Mouse (Mus musculus) neural tube, embryonic 15.5 days (tissue): ENCODE measurements at regions not wholly inside any gene's neighbourhood (a gene's known extent, or its start where the extent isn't known, plus 50 kb on each side); places are given as distances from the start of the nearest gene placed in this dataset.
"Not testable (repeated sequence)": the region's sequence is repeated elsewhere in the genome, so short reads cannot be mapped to it uniquely, and the experiment has no call there.

Source experiments
- ATAC-seq: fragments of 200-750 bp; cut with Nextera tagmentation; 2 replicates; pipeline ENCODE4 v1.8.0; 2017; ENCODE audit warnings: mild to moderate bottlenecking, moderate TSS enrichment, moderate library complexity; ENCODE audit not compliant: low FRiP score
- H3K27ac ChIP-seq: fragments of 300-500 bp; sonication (generic); replicated peaks from 2 replicates; pipeline ENCODE4 v1.5.1; 2015; ENCODE audit warnings: mild to moderate bottlenecking, inconsistent platforms
- H3K27me3 ChIP-seq: fragments of 300-500 bp; sonication (generic); replicated peaks from 2 replicates; pipeline ENCODE4 v1.6.1; 2015; ENCODE audit warnings: inconsistent platforms
- H3K36me3 ChIP-seq: fragments of 300-500 bp; sonication (generic); 2 replicates; pipeline ENCODE4 v1.6.1; 2015; ENCODE audit warnings: inconsistent platforms
- H3K4me1 ChIP-seq: fragments of 300-500 bp; sonication (generic); 2 replicates; pipeline ENCODE4 v1.6.1; 2015; ENCODE audit warnings: inconsistent platforms
- H3K4me2 ChIP-seq: fragments of 300-500 bp; sonication (generic); 2 replicates; pipeline ENCODE4 v1.6.1; 2015; ENCODE audit warnings: inconsistent platforms, mild to moderate bottlenecking, moderate library complexity
- H3K4me3 ChIP-seq: fragments of 300-500 bp; sonication (generic); replicated peaks from 2 replicates; pipeline ENCODE4 v1.5.1; 2015; ENCODE audit warnings: mild to moderate bottlenecking, inconsistent platforms
- H3K9ac ChIP-seq: fragments of 300-500 bp; sonication (generic); replicated peaks from 2 replicates; pipeline ENCODE4 v1.6.1; 2015; ENCODE audit warnings: mild to moderate bottlenecking, inconsistent platforms
- H3K9me3 ChIP-seq: fragments of 300-500 bp; sonication (generic); replicated peaks from 2 replicates; pipeline ENCODE4 v1.6.1; 2016; ENCODE audit warnings: inconsistent platforms
- WGBS: fragments of 180-500 bp; shearing (Covaris S2); methylation state at CpG from one replicate; pipeline ENCODE4 v1.1.7; 2015; ENCODE audit warnings: mixed read lengths; 5-methylcytosine and 5-hydroxymethylcytosine counted together

DNA sequence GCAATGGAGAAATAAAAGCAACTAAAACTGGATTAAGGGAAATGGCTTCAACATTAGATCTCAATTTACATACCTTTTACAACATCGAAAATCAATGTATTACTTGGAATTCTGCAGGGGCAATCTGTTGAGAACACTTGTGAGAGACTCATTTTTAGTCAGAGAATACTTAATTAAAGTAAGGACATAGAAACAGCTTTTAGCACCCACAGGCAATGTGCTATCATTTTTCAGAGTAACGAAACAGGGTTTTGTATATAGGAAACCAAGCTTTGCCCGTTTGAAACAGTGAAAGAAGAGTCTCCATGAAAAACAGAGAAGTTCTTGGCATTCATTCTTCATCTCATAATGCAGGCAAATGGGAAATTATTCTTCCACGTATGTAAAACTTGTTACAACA, 196.4 kb downstream of the Tdrd3 start:
- Histone ChIP-seq H3K4me1 (no peaks in the 10 kb centered on the region), H3K4me3 (no peak overlapping the region), H3K9ac (no peak overlapping the region), H3K4me2 (no peak overlapping the region), H3K27ac (no peak overlapping the region), H3K9me3 (no peaks in the 10 kb centered on the region), H3K27me3 (no peaks in the 10 kb centered on the region), H3K36me3 (no peaks in the 10 kb centered on the region)
- ATAC-seq, result no peak
- WGBS, result 85% methylated on average over 4 of the region's 4 CpGs

- Histone ChIP-seq H3K36me3 (no peaks in the 10 kb centered on the region), H3K4me2 (no peak overlapping the region), H3K4me1 (no peaks in the 10 kb centered on the region), H3K9me3 (no peaks in the 10 kb centered on the region), H3K4me3 (no peak overlapping the region), H3K27ac (no peak overlapping the region), H3K27me3 (no peaks in the 10 kb centered on the region), H3K9ac (no peak overlapping the region)
- WGBS, result 50% methylated on average over 5 of the region's 5 CpGs
- ATAC-seq, result peak; percentile 35; the same call in 1 of the 2 replicates
Measured at GRCm38 (mm10) chr14:87619368-87620035, 203.1 kb downstream of the Tdrd3 start.

- Histone ChIP-seq H3K9me3 (no peaks in the 10 kb centered on the region), H3K36me3 (no peaks in the 10 kb centered on the region), H3K4me2 (no peak overlapping the region), H3K27me3 (no peaks in the 10 kb centered on the region), H3K4me3 (no peak overlapping the region), H3K27ac (no peak overlapping the region), H3K4me1 (no peaks in the 10 kb centered on the region), H3K9ac (no peak overlapping the region)
- 63% methylated on average over 7 of the region's 7 CpGs for WGBS
- no peak for ATAC-seq
Measured at GRCm38 (mm10) chr14:87631078-87631813, 214.8 kb downstream of the Tdrd3 start.

DNA sequence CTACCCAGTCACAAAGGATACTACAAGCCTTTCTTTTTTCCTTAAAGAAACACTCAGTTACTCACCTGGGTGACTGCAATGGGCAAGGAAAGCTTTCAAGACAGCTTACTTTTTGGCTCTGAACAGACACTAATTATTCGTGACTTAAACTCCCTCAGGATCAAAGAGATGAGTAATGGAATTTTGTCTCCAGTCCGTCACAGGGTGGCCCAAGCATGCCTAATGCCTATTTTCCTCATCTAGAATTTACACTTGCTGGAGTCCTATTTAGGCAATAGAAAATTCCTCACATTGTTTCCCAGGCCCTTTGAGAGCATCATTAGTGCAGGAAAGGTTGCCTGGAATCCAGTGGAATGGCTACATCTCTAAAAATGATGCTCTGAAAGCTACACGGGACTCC, 218.2 kb downstream of the Tdrd3 start:
- Histone ChIP-seq H3K4me2 (no peak overlapping the region), H3K4me3 (no peak overlapping the region), H3K27me3 (no peaks in the 10 kb centered on the region), H3K27ac (no peak overlapping the region), H3K36me3 (no peaks in the 10 kb centered on the region), H3K4me1 (no peaks in the 10 kb centered on the region), H3K9me3 (no peaks in the 10 kb centered on the region), H3K9ac (no peak overlapping the region)
- 61% methylated on average over 3 of the region's 3 CpGs for WGBS
- no peak for ATAC-seq

- Histone ChIP-seq H3K27me3 (no peaks in the 10 kb centered on the region), H3K4me3 (no peak overlapping the region), H3K36me3 (no peaks in the 10 kb centered on the region), H3K4me1 (no peaks in the 10 kb centered on the region), H3K27ac (no peak overlapping the region), H3K4me2 (no peak overlapping the region), H3K9me3 (no peaks in the 10 kb centered on the region), H3K9ac (no peak overlapping the region)
- ATAC-seq, result no peak
- WGBS, result 90% methylated on average over 2 of the region's 2 CpGs
Measured at GRCm38 (mm10) chr14:87637131-87637530, 220.7 kb downstream of the Tdrd3 start.

GRCm38 (mm10) chr14:87667910-87668309, 251.5 kb downstream of the Tdrd3 start:
- Histone ChIP-seq H3K4me2 (no peak overlapping the region), H3K9ac (no peak overlapping the region), H3K9me3 (no peaks in the 10 kb centered on the region), H3K4me1 (no peaks in the 10 kb centered on the region), H3K36me3 (no peaks in the 10 kb centered on the region), H3K4me3 (no peak overlapping the region), H3K27ac (no peak overlapping the region), H3K27me3 (no peaks in the 10 kb centered on the region)
- 76% methylated on average over 2 of the region's 2 CpGs for WGBS
- no peak for ATAC-seq

GRCm38 (mm10) chr14:87669496-87669895, 253.1 kb downstream of the Tdrd3 start:
- H3K4me2 ChIP-seq, result no peak overlapping the region
- no peaks in the 10 kb centered on the region for H3K4me1 ChIP-seq
- no peaks in the 10 kb centered on the region for H3K27me3 ChIP-seq
- H3K9me3 ChIP-seq, result no peaks in the 10 kb centered on the region
- no peak overlapping the region for H3K27ac ChIP-seq
- no peak overlapping the region for H3K9ac ChIP-seq
- 95% methylated on average over 2 of the region's 2 CpGs for WGBS
- no peak overlapping the region for H3K4me3 ChIP-seq
- no peak for ATAC-seq
- no peaks in the 10 kb centered on the region for H3K36me3 ChIP-seq

DNA sequence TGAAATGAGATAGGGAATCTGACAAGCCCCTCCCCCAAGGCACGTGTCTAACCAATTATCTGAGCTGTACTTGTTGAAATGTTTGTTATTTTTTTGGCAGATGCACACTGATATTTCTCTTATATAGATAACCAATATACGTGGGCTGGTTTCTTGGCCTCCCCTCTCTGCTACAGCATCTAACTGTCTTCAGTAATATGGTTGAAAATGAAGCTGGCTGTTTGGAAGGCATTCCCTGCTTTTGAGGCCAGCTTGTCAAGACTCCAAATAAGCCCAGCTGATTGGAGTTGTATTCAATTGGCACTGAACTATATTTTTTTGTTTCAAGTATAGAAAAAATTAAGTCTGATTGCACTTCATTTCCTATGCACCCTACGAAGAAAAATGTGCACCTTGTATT, 264.3 kb downstream of the Tdrd3 start:
- no peaks in the 10 kb centered on the region for H3K9me3 ChIP-seq
- H3K9ac ChIP-seq, result no peak overlapping the region
- H3K36me3 ChIP-seq, result no peaks in the 10 kb centered on the region
- no peak overlapping the region for H3K27ac ChIP-seq
- ATAC-seq, result no peak
- H3K4me3 ChIP-seq, result no peak overlapping the region
- no peak overlapping the region for H3K4me2 ChIP-seq
- no peaks in the 10 kb centered on the region for H3K4me1 ChIP-seq
- 86% methylated on average over 3 of the region's 3 CpGs for WGBS
- no peaks in the 10 kb centered on the region for H3K27me3 ChIP-seq

DNA sequence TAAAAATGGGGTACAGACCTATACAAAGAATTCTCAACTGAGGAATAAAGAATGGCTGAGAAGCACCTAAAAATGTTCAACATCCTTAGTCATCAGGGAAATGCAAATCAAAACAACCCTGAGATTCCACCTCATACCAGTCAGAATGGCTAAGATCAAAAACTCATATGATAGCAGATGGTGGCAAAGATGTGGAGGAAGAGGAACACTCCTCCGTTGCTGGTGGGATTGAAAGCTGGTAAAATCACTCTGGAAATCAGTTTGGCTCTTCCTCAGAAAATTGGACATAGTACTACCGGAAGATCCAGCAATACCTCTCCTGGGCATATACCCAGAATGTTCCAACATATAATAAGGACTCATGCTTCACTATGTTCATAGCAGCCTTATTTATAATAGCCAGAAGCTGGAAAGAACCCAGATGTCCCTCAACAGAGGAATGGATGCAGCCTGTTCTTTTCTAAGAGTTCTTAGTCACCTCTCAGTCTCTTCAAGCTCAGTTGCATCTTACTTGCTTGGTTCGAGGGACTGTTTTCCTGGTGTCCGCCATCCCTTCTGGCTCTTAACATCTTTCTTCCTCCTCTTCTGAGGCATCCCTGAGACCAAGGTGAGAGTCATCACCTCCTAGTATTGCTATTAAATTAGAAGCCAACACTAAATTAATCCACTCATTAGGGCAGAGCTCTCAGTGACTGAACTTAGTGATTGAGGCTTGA, 266.8 kb downstream of the Tdrd3 start:
- ATAC-seq, H3K4me2 ChIP-seq, H3K9ac ChIP-seq, H3K9me3 ChIP-seq, H3K27ac ChIP-seq, H3K36me3 ChIP-seq, H3K4me1 ChIP-seq, H3K4me3 ChIP-seq, H3K27me3 ChIP-seq: not testable (repeated sequence)
- 87% methylated on average over 4 of the region's 4 CpGs for WGBS

DNA sequence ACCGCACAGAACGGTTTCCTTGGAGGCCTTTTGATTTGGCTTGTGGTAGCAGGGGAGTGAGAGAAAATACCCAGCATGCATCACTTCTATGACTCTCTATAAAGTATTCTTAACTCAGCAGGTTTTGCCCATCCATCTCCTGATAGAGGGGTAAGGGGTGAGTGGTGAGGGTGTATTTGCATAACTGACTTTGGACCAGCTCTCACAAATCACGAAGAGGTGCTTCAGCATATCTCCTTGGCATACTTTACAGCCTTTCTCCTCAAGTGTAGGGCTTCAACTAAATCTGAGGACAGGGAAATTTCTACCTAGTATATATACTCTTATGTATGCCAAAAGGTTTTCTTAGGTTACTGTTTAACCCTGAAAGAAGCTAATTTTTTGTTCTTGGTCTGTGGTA, 273.4 kb downstream of the Tdrd3 start:
- Histone ChIP-seq H3K27ac (no peak overlapping the region), H3K4me1 (no peaks in the 10 kb centered on the region), H3K4me3 (no peak overlapping the region), H3K9me3 (no peaks in the 10 kb centered on the region), H3K4me2 (no peak overlapping the region), H3K36me3 (no peaks in the 10 kb centered on the region), H3K27me3 (no peaks in the 10 kb centered on the region), H3K9ac (no peak overlapping the region)
- ATAC-seq, result no peak
- WGBS, result 88% methylated on average over 3 of the region's 3 CpGs

DNA sequence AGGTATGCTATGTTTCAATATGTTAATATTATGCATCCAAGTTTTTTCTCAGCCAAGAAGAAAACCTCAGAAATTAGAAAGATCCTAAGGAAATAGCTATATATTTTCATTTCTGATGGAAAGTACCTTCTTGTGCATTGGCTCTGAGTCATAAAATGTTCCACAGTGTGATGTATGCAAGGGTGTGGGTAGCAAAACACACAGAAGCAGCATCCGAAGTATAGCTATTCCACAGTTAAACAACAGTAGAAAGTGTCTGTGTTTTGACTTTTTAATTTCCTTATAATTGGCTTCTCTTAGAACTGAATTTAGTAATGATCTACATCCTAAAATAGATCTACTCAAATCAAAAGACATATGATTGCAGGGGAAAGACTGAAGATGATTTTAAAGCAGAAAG, 320.0 kb downstream of the Tdrd3 start:
- Histone ChIP-seq H3K27ac (no peak overlapping the region), H3K27me3 (no peaks in the 10 kb centered on the region), H3K4me3 (no peak overlapping the region), H3K4me1 (no peaks in the 10 kb centered on the region), H3K9ac (no peak overlapping the region), H3K9me3 (no peaks in the 10 kb centered on the region), H3K4me2 (no peak overlapping the region), H3K36me3 (no peaks in the 10 kb centered on the region)
- ATAC-seq, result no peak
- WGBS, result 93% methylated on average over 1 of the region's 1 CpGs

- Histone ChIP-seq H3K9ac (no peak overlapping the region), H3K36me3 (no peaks in the 10 kb centered on the region), H3K9me3 (no peaks in the 10 kb centered on the region), H3K4me2 (no peak overlapping the region), H3K27ac (no peak overlapping the region), H3K4me3 (no peak overlapping the region), H3K27me3 (no peaks in the 10 kb centered on the region), H3K4me1 (no peaks in the 10 kb centered on the region)
- no peak for ATAC-seq
- 32% methylated on average over 8 of the region's 8 CpGs for WGBS
Measured at GRCm38 (mm10) chr14:87745524-87745923, 329.1 kb downstream of the Tdrd3 start.
